ENCODE assay signal across 22 mouse cellular contexts in genomic region chr13:83749376-83750150, GRCm38 (mm10).
A peak's percentile ranks its signal among the peaks of the same experiment; 100 is the strongest.
DNase-seq lines count a peak whose midpoint lies in the region; ATAC-seq and TF ChIP-seq lines count a peak whose summit lies in the region.
"Had no signal": no experiment of that assay in that cellular context is flagged by ENCODE, and none has a peak within 500 bp of the region (broad histone marks: within the 10 kb centered on the region; RNA-seq: fewer than 3 reads in every experiment).

No protein-coding gene starts in this region.

- H3K4me1 ChIP-seq in forebrain, embryonic 11.5 days (replicated peaks; ENCODE audit: control insufficient read depth, insufficient read depth, low read length), result peaks cover 3% of the 10 kb centered on the region; the same call in 1 of the 2 replicates
- peaks cover 30% of the 10 kb centered on the region for H3K4me1 ChIP-seq in hindbrain, embryonic 14.5 days (replicated peaks; ENCODE audit: control insufficient read depth, insufficient read depth, low read length)
- H3K4me1 ChIP-seq in neural tube, embryonic 13.5 days (replicated peaks), result peaks cover 29% of the 10 kb centered on the region
- H3K4me1 ChIP-seq: embryonic facial prominence, embryonic 13.5 days had no signal

- 56% methylated on average over 8 of the region's 8 CpGs for WGBS in forebrain, embryonic 11.5 days
- WGBS in hindbrain, embryonic 14.5 days, result 29% methylated on average over 8 of the region's 8 CpGs
- 32% methylated on average over 8 of the region's 8 CpGs for whole genome bisulfite sequencing in neural tube, embryonic 13.5 days

- no peaks in the 10 kb centered on the region for H3K36me3 ChIP-seq in forebrain, embryonic 11.5 days (ENCODE audit: control insufficient read depth, insufficient read depth, low read length)
- no peaks in the 10 kb centered on the region for H3K36me3 ChIP-seq in hindbrain, embryonic 14.5 days (replicated peaks; ENCODE audit: control insufficient read depth, insufficient read depth)
- H3K36me3 ChIP-seq in neural tube, embryonic 13.5 days, result no peaks in the 10 kb centered on the region
- H3K36me3 ChIP-seq: embryonic facial prominence, embryonic 13.5 days; heart, embryonic 10.5 days had no signal

- DNase-seq in cerebellum, postnatal 10 days, result peak; percentile 27 to 43
- DNase-seq in cerebellum, postnatal 25 days, result no peak
- no peak for DNase-seq in forebrain, embryonic 11.5 days (ENCODE audit: low spot score)
- DNase-seq in hindbrain, embryonic 14.5 days (ENCODE audit: low spot score), result peak; percentile 80
- DNase-seq in gastrocnemius, adult 18-20 months (ENCODE audit: low spot score), result no peak
- DNase-seq in gastrocnemius, adult 2 months, result no peak
- no peak for DNase-seq in left cerebral cortex, postnatal 36 days (ENCODE audit: low spot score in 2 of 2)
- DNase-seq: cerebellum, adult 18-20 months; gastrocnemius, postnatal 25 days; heart, postnatal 14 days; layer of hippocampus, adult 9-11 months; liver; lung, embryonic 14.5 days; right cerebral cortex, adult 18-20 months; thymus, postnatal 36 days had no signal

- no peak overlapping the region for H3K4me3 ChIP-seq in forebrain, embryonic 11.5 days (ENCODE audit: low read depth, low read length)
- H3K4me3 ChIP-seq in hindbrain, embryonic 14.5 days (replicated peaks; ENCODE audit: low read length), result no peak overlapping the region
- H3K4me3 ChIP-seq in neural tube, embryonic 13.5 days, result no peak overlapping the region
- H3K4me3 ChIP-seq in gastrocnemius, adult 2 months, result no peak overlapping the region
- H3K4me3 ChIP-seq: embryonic facial prominence, embryonic 13.5 days; heart, embryonic 10.5 days; myocyte had no signal

- no peak for TF ChIP-seq CTCF in gastrocnemius, adult 2 months (IDR thresholded peaks at IDR 0.05)

- no peak overlapping the region for H3K4me2 ChIP-seq in forebrain, embryonic 11.5 days (ENCODE audit: low read depth, low read length, severe bottlenecking)
- H3K4me2 ChIP-seq in hindbrain, embryonic 14.5 days (replicated peaks), result peak overlapping the region; percentile 39
- H3K4me2 ChIP-seq in neural tube, embryonic 13.5 days, result peak overlapping the region; percentile 31
- H3K4me2 ChIP-seq: embryonic facial prominence, embryonic 13.5 days; lung, embryonic 14.5 days had no signal

- no peaks in the 10 kb centered on the region for H3K9me3 ChIP-seq in forebrain, embryonic 11.5 days (ENCODE audit: control insufficient read depth, low read length)
- H3K9me3 ChIP-seq in hindbrain, embryonic 14.5 days (ENCODE audit: control insufficient read depth, low read length), result no peaks in the 10 kb centered on the region
- no peaks in the 10 kb centered on the region for H3K9me3 ChIP-seq in neural tube, embryonic 13.5 days
- H3K9me3 ChIP-seq: embryonic facial prominence, embryonic 13.5 days; heart, embryonic 10.5 days had no signal

- intact Hi-C loops in gastrocnemius, adult 2 months (cut with DNase I), result no loop called here
- intact Hi-C loops in left cerebral cortex, postnatal 36 days (cut with DNase I), result loop anchor here (10.0 kb wide), 1 partner anchor 115 kb away; no protein-coding TSS in a partner anchor

- peak; percentile 51 for ATAC-seq in forebrain, embryonic 11.5 days (replicated peaks; ENCODE audit: low FRiP score)
- ATAC-seq in hindbrain, embryonic 14.5 days (ENCODE audit: low FRiP score), result peak; percentile 33; the same call in 1 of the 2 replicates
- peak; percentile 41 for ATAC-seq in neural tube, embryonic 13.5 days (ENCODE audit: low read depth)
- ATAC-seq: intestine, postnatal 0 days had no signal

- H3K27ac ChIP-seq in forebrain, embryonic 11.5 days (ENCODE audit: low read depth, low read length), result peak overlapping the region; percentile 8
- peak overlapping the region; percentile 94 for H3K27ac ChIP-seq in hindbrain, embryonic 14.5 days
- peak overlapping the region; percentile 87 for H3K27ac ChIP-seq in neural tube, embryonic 13.5 days (replicated peaks)
- H3K27ac ChIP-seq in gastrocnemius, adult 2 months, result no peak overlapping the region
- H3K27ac ChIP-seq: embryonic facial prominence, embryonic 13.5 days; heart, embryonic 10.5 days; kidney, postnatal 0 days; stomach, postnatal 0 days had no signal

- H3K9ac ChIP-seq in forebrain, embryonic 11.5 days (ENCODE audit: low read length), result no peak overlapping the region
- peak overlapping the region; percentile 46 for H3K9ac ChIP-seq in hindbrain, embryonic 14.5 days
- peak overlapping the region; percentile 50; the same call in 1 of the 2 replicates for H3K9ac ChIP-seq in neural tube, embryonic 13.5 days
- H3K9ac ChIP-seq: embryonic facial prominence, embryonic 13.5 days; lung, embryonic 14.5 days had no signal

- H3K27me3 ChIP-seq in forebrain, embryonic 11.5 days (ENCODE audit: control insufficient read depth, insufficient read depth, low read length), result no peaks in the 10 kb centered on the region
- no peaks in the 10 kb centered on the region for H3K27me3 ChIP-seq in hindbrain, embryonic 14.5 days (ENCODE audit: control insufficient read depth, insufficient read depth, low read length)
- H3K27me3 ChIP-seq in neural tube, embryonic 13.5 days, result no peaks in the 10 kb centered on the region

Comparison
In these comparisons a context has a peak if more than half of its experiments do, and no peak if none do; other contexts are left out.
1. DNase-seq: peak in cerebellum, postnatal 10 days (2 of 2) and hindbrain, embryonic 14.5 days (single experiment); none in cerebellum, postnatal 25 days (0 of 2), forebrain, embryonic 11.5 days (single experiment), gastrocnemius, adult 18-20 months (single experiment), gastrocnemius, adult 2 months (single experiment) and left cerebral cortex, postnatal 36 days (0 of 2).
2. Peak in every context shown above with its lines, with median percentiles within 50 percentile points of each other: ATAC-seq.